Mouse (Mus musculus) lung, postnatal 10 days (tissue): ENCODE measurements around the gene Bach1.
"Not testable (repeated sequence)": the region's sequence is repeated elsewhere in the genome, so short reads cannot be mapped to it uniquely, and the experiment has no call there.

Experiments used
- DNase-seq: peaks from one replicate; pipeline ENCODE4 v3.0.0; 2021

The Bach1 gene

DNA sequence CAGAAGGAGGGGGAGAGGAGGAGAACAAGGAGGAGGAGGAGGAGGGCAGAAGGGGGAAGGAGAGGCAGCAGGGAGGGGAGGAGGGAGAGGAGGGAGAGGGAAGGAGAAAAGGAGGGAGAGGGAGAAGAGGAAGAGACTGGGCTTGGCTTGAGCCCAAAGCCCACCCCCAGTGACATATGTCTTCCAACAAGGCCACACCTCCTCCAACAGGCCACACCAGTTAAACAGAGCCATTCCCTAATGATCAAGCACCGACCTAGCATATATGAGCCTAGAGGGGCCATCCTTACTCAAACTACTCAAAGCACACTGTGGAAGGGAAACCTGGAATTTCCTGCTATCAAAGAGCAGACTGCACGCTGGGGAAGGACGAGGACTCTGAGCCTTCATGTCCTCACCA lies 16.9 kb upstream of the Bach1 start:
- DNase-seq = no peak

DNA sequence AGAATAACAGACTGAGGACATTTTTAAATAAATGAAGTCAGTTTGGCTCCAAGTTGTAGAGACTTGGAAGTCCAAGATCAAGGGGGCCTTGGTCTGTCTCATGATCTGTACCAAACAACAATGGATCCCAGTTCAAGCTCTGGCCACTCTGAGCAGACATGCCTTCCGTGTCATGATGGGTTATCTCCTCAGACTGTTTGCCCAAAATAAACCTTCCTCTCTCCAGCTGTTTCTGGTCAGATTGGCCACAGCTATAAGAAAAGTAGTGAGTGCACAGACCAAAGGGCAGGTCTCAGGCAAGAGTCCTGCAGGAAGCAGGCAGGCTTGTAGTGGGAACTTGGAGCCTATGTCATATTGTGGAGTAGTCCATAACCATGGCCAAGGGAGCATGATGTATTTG lies 12.3 kb upstream of the Bach1 start:
- no peak for DNase-seq

DNA sequence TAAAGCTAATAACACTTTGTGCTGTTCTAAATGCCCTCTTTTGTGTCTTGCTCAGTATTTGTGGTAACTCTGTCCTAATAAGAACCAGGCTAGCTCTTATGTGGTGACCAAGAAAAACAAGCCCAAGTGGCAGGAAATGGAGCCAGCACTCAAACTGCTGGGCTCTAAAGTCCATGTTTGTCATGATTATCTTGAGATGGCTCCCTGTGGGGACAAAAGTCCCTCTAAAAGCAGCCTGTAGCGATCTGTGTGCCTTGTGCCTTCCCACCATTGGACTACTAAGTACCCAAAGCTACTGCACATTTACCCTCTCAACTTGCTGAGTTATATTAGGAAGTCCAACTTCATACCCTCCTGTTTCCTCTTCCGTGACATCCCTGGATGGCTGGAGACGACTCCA lies 11.4 kb upstream of the Bach1 start:
- no peak for DNase-seq

DNA sequence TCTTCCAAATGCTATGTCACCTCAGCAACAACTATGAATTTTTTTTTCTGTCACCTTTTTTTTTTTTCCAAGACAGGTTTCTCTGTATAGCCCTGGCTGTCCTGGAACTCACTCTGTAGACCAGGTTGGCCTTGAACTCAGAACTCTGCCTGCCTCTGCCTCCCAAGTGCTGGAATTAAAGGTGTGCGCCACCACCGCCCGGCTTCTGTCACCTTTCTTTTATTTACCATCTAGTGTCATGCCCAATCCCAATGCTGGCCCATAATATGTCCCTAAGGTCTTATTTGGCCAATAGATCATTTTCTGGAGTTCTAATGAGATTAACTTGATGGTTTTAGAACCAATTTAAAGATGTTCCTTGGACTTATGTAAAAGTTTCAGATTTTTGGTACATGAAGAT lies 10.4 kb upstream of the Bach1 start:
- DNase-seq = not testable (repeated sequence)

DNA sequence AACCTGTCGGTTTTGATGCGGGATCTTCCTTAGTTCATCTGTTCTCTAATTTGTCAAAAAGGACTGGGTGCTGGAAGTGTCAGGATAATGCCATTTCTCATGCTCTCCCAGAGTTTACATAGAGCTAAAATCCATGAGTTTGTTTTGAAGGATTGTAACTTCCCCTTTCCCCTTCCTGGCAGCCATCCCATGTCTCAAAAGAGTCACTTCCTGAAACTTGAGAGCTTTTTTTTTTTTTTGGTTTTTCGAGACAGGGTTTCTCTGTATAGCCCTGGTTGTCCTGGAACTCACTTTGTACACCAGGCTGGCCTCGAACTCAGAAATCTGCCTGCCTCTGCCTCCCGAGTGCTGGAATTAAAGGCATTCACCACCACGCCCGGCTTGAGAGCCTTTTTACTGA lies 9.9 kb upstream of the Bach1 start:
- peak; percentile 62 for DNase-seq

DNA sequence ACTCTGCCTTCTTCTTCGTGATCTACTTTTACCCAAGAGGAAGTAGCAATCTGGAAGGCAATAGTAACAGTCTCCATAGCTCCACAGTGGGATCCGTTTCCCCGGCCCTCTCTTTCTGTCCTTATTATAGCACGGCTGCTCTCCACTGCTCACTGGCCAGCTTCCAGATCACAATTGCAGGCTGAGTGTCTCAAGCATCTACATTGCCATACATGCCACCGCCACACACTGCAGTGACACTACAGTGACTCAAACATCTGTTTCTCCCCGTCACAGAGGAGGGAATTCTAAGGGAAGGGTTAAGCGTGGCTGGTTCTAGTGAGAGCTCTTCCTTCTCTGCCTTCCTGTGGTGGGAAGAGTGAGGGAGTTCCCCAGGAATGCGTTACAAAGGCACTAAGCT lies 9.5 kb upstream of the Bach1 start:
- DNase-seq = peak; percentile 44

DNA sequence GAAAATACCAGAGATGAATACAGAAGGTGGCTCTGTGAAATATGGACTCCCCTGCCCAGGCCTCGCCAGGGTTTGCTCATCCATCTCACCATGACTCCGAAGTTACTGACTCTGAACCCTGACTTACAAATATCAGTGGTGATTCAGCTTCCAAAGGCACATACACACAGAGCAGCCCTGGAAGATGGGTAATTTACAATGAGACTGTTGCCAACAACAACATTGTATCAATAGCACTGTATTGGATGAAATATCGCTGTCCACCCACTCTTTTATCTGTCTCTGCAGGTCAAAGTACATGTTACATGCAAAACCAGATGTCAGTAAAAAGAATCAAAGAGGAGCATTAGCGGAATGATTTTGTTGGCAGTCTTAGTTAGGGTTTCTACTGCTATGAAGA lies 8.2 kb upstream of the Bach1 start:
- DNase-seq = no peak

DNA sequence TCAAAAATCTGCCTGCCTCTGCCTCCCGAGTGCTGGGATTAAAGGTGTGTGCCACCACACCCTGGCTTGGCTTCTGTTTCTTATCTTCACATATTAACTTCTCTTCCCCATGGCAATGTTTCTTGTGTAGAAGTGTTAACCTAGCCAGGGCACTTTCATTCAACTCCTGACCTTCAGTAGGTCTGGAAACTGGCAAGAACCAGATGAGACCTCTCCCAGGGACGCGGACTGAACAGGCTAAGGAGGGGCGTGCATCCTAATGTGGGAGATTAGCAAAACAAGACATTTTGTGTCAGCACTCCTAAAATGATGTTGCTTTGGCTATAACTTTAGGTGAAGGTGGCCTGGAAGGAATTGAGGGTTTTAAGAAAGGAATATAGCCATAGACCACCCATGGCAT lies 7.6 kb upstream of the Bach1 start:
- DNase-seq = no peak

DNA sequence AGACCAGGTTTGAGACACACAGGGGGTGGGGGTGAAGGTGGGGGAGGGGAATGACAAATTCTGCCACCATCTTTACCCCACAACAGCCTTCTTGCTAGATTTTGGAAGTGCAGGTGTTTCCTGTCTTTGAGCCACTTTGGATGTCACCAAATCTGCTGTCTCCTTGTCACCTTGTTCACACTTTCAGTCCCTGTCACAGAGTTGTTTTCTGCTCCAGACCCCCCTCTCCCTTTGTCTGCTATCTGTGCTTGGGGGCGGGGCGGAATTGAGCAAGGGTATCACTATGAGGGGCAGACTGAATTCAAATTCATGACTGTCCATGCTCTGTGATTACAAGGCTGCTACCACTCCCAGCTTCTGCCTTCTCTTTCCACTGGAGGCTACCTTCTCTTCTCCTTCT lies 6.2 kb upstream of the Bach1 start:
- no peak for DNase-seq

DNA sequence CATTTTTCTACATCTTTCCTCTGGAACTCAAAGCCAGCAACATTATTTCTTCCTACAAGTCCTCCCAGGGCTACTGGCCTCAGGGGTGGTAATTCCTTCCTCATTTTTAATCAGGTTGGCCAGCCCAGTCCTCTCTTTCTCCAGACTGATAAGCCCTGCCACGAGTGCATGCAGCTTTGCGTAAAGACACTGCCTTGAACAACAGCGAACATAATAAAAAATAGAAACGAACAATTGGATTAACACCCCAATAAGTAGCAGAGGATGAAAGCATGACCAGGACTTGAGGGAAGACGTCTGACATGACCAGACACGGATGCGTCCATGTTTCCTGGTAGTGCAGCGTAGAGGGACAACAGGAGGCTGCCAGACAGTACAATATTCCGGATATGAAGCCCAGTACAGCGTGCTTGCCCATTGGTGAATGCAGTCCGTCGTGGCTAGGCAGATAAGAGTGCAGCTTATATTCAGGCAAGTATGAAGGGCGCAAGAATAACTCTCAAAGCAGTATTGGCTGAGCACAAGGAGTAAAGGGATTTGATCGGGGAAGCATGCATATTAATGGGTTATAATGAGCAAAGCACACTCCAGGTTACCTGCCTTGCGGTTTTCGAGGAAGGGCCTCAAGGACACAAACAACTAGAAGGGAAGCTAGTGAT lies 909 bp upstream of the Bach1 start:
- DNase-seq = no peak

DNA sequence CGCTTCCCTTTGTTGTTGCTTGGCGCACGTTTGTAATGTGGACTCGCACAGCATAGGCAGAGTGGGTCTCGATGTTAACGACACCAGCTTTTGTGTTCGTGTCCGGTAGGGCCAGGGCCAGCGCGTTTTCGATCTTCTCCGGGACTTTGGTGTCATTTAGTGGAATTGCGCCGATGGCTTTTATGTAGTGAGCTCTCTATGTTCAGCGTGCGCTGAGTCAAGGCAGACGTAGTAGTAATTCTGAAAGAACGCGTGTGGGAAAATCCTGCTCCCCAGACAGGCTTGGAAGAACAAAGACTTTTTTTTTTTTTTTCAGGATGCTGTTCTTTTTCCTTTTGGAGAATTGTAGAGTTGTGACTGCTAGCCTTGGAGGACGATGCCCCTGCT lies 554 bp downstream of the Bach1 start:
- DNase-seq = no peak

DNA sequence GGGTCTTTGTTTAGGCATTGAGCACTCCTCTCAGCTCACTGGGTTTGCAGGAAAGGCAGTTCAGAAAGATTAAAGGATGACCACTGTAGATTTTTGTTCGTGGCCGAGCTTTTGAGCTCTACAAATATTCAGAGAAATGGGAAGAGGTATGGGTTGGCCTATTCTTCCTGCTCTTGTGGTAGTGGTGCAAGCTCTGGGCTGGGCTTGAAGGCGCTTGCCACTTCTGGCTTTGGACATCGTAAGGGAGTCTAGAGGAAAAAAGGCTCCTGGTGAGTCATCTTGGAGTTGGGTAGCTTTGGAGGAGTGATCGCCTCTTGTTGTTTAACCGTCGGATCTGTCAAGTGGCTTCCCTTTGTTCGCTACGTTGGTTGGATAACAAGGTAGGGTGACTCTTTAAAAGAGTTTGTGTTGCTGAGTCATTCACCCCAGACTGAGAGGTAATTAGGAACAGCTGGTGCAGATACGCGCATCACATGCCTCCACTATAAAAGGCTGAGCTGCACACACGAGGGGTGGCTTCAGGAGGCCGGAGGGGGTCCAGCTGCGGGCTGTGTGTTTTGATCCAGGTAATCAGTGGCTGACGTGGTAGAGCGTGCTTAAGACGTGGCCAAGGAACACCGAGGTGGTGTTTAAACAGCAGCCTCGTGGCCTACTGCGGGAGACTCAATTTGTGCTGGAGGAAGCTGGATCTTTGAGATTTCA lies 1.1 kb downstream of the Bach1 start:
- peak; percentile 57 for DNase-seq

DNA sequence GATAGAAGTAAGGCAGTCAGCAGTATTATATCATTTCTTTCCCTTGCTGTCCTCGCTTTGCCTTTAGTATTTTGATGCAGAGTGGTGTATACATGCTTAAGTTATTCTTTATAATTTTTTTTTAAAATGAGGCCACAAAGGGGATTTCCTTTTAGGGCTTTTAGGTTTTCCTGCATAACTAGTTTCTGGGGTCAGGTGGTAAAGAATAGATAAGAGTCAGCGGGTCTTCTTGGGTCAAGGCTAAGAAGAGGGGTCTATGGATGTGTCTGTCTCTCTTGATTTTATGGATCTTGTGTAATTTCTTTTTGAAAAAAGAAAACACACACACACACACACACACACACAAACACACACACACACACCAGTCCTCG lies 1.6 kb downstream of the Bach1 start:
- no peak for DNase-seq

DNA sequence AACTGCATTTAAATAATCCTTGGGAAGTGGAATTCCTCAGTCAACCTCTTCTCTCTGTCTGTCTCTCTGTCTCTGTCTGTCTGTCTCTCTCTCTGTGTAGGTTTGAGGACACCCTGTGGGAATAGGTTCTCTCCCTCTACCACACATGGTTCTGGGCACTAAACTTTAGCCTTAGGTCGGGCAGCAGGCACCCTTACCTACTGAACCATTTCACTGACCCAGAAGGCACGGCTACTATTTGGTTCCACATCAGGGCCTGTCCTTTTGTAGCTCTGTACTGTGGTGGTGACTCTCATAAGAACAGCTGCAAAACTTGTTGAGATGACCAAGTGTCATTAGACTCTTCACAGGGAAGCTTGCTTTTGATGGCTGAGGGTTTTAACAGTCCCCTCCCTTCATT lies 3.1 kb downstream of the Bach1 start:
- DNase-seq = no peak

DNA sequence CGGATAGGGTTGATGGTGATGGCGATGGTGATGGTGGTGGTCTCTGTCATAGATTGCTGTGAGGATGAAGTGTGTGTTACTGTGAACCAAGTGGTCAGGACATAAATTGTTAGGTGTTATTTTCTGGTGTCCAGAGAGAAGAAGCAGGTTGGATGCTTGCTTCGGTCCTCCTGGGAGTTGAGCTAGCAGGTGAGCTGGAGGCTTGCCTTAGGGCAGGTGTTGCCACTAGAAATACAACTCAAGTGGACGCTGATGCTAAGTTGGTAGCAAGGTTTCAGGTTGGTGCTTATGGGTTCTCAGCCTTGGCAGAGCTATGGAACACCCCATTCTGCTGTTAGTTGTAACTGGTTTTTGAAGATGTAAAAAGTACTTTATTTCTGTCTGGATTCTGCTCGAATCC lies 4.1 kb downstream of the Bach1 start:
- DNase-seq = no peak

DNA sequence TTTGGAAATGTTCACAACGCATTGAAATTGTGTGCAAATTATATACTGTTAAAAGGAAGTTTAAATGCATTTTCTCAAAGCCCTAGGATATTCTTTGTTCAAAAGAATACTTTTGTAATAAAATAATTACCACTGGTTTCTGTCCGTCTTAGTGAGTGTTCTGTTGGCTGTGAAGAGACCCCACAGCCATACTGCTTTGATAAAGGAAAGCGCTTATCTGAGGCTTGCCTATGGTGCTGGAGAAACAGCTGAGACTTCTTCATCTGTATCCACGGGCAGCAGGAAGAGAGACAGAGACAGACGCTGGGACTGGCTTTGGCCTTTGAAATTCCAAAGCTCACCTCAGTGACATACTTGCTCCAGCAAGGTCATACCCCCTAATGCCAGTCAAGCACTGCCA lies 5.5 kb downstream of the Bach1 start:
- DNase-seq = no peak

DNA sequence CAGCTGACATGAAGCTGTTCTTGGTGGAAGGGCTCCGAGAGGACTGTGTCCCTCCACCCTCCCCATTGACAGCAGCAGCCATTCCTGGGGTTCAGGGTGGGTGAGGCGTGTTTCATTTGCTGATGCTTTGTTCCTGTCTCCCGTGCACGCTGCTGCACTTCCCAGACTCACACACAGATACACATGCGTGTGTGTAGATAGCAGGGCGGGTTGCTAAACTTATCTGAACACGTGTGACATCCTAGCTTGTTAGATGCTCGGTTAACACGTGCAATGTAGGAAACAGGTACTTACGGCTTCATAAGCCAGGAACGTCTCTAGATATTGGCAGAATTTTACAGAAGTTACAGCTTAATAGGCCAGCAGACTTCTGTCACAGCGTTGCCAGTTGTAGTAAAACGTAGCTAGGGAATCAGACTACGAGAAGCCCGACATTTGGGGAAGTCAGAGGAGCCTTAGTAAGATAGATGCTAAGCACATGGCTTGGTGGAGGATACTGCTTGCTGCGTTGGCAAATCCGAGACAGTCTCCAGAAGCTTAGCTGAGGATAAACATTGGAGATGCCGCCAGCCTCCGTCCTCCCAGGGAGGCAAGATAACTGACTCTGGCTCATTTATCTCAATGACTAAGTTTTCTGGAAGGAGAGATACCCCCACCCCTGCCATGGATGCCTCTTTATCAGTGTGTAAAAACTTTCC lies 7.3 kb downstream of the Bach1 start:
- DNase-seq = no peak

DNA sequence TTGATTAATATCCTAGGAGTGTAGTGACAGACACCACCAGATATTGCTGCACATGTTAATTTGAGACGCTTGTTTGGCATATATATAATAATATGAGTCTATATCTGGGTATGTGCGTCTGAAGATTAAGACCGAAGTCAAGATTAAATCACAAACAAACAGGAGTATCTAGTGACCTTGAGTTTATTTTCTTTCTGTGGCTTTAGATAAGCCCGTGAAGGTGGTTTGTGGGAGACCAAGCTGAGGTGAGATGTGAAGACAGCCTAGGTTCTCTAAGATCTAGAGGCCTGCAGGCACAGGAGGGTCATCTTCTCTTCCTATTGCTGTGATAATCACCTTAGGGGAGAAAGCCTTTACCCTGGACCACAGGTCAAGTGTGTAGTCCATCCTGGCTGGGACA lies 8.6 kb downstream of the Bach1 start:
- no peak for DNase-seq

DNA sequence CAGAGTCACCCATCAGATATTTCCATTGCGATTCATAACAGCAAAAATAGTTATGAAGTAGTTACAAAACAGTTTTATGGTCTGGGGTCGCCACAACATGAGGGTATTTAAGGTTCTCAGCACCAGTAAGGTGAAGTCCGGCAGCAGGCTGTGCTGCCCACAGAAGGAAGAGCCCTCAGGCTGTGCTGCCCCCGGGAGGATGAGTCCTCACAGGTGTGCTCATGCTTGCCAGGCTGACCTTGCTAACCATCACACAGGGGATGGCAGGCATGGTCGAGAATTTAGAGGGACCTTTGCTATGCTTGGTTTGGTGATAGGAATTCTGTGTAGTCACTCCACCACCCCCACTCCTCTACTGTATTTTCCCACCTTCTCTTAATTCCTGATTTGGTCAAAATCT lies 9.8 kb downstream of the Bach1 start:
- no peak for DNase-seq

DNA sequence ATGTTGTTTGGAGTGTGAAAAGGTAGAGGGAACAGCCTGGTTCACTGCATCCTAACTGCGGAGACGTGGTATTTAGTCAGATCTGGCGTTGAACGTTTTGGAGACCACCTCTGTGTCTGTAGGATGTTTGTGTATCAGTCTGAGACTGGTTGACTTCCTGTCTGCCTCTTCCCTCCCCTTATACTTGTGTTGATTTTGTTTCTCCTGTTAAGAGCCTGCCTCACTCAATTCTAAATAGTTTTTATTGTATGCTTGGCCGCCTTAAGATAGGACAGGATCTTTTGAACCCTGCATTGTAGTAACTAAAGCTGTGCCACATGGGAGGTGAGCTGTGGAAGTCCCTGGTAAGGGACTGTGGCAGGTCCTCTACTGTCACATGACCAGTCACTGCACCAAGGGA lies 10.4 kb downstream of the Bach1 start:
- DNase-seq = no peak

DNA sequence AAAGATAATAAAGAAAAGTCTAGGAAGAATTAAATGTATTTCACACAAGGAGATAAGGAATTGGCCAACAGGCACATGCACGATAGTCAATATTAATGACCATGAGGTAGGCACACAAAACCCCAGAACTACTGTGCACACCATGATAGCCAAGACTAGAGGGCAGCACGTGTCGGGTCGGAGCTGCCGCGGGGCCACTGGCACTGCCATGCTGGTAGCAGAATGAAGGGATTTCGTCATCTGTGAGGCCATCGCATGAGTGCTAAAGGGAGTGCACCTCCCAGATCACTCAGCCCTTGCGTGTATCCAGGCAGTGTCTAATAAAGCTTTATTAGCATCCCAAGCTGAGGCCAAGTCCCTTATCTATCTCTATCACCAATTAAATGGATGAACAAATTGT lies 11.2 kb downstream of the Bach1 start:
- DNase-seq = no peak

DNA sequence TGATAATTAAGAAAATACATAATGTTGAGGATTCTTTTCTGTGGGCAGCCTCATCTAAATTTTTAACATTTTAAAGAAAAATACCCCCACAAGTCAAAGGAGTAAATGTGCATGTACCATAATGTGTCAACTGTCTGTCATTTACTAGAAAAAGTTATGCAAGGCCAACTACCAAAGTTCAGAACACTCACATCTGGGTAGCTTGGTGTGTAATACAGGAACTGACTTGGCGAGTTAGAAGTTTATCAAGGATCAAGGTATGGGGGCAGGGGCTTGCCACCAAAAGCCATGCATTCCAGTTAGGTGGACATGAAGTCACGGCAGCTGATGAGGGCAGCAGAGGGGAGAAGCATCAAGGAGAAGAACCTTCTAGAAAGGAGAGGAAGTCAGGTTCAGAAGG lies 13.2 kb downstream of the Bach1 start:
- DNase-seq = no peak

DNA sequence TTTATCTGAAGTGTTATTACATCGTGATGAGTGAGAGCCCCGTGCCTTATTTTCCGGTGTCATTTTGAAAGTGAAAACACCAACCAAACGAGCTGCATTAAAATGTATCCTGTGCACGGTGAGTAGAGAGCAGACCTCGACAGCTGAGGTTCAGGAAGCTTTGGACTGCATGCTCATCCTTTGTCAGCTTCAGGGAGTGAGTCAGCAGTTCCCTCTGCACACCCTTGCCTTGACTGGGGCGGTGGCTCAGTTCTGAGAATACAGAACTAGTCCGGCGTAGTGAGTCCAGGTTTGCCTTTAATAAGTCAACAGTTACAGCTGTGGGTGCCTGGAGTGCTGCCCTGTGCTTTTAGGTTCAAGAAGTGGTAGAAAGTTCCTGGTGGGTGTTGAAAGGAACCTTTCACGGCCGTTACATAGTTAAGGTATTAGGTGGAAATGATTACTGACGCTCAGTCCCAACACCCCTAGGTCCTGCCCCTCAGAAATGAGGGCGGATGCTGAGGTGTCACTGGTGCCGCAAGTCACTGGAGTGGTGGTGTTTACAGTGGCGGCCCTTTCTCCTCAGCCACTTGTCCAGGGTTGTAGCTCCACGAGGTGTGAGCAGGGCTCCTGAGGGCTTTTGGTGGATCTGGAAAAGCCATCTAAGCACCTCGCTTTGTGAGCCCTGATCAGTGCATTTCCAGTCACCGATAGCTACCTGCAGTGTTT lies 14.4 kb downstream of the Bach1 start:
- peak; percentile 38 for DNase-seq

DNA sequence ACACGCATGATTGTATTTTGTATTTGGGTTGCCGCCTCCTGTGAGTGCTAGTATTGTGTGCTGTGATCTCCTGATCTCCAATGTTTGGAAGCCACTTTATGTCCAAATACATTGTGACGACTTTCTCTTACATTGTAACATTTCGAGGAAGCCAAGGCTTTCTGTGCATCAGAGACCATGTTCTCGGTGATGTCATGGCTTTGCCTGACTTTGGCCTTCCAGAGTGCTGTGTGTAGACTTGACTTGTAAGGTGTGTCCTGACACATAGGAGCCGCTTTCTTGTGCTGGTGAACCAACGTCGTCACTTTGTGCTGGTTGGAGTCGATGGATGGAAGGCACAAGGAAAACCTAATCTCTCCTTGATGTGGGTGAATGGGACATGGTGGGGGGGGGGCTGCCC lies 15.8 kb downstream of the Bach1 start:
- no peak for DNase-seq
